Mouse (Mus musculus) kidney, postnatal 14 days (tissue): ENCODE measurements at regions not wholly inside any gene's neighbourhood (a gene's known extent, or its start where the extent isn't known, plus 50 kb on each side); places are given as distances from the start of the nearest gene placed in this dataset.

Source experiments
- DNase-seq: peaks from one replicate; pipeline ENCODE4 v3.0.0; 2022; ENCODE audit warnings: mixed read lengths

DNA sequence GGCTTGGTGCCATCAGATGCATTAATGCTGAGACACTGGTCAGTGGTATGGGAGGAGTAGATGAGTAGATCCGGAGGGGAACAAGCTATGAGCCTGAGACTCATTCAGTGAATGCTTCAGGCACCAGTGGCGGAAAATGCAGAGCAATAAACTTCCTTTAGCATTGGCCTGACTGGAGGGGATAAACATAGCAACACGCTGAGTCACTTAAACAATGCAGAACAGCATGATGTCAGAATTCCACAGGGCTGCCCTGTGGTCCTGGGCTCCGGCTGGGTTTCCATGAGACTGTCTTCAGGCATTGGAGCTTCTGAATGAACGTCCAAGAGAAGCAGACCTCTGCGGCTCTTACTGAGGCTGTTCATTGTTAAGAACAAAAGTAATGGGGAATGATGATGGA, 145.4 kb upstream of the Gm10181 start:
- DNase-seq, result no peak

- DNase-seq, result no peak
Measured at GRCm38 (mm10) chr9:24952516-24952915, 136.7 kb upstream of the Gm10181 start.

DNA sequence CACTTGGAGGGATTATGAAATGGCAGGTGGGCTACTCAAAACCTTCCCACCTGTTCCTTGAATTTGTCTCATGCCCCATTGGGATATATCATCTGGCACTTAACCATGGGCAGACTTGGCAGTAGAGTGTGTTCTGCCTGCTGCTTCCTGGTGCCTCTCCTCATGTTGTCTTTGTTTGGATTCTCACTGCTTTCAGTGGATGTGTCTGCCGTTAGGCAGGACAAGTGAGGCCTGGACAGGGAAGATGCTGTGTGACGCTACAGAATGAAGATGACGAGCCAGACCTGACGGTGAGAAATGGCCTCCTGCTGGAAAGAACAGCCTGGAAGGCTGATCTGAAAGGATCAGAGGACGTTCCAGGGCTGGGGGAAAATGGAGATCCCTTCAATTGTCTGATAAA, 133.6 kb upstream of the Gm10181 start:
- DNase-seq, result no peak

GRCm38 (mm10) chr9:24956566-24956965, 132.7 kb upstream of the Gm10181 start:
- no peak for DNase-seq

DNA sequence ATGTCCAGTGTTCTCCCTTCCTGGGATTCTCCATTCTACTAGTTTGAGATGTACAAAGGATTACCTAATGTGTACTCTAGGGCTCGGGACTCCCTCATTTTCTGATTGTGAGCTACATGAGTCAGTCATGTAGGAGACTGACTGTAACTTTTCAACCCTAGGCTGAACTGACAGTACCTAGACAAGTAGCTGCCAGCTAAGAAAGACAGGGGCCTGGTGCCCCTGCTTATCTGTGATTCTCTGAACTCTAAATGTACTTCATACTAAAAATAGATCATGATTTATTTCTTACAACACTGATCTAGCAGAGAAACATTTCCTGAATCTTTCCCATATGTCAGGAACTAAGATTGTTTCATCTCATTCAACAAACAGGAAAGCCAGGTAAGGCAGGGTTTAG, 125.9 kb upstream of the Gm10181 start:
- DNase-seq, result no peak

- DNase-seq, result no peak
Measured at GRCm38 (mm10) chr9:24967571-24967970, 121.7 kb upstream of the Gm10181 start.

DNA sequence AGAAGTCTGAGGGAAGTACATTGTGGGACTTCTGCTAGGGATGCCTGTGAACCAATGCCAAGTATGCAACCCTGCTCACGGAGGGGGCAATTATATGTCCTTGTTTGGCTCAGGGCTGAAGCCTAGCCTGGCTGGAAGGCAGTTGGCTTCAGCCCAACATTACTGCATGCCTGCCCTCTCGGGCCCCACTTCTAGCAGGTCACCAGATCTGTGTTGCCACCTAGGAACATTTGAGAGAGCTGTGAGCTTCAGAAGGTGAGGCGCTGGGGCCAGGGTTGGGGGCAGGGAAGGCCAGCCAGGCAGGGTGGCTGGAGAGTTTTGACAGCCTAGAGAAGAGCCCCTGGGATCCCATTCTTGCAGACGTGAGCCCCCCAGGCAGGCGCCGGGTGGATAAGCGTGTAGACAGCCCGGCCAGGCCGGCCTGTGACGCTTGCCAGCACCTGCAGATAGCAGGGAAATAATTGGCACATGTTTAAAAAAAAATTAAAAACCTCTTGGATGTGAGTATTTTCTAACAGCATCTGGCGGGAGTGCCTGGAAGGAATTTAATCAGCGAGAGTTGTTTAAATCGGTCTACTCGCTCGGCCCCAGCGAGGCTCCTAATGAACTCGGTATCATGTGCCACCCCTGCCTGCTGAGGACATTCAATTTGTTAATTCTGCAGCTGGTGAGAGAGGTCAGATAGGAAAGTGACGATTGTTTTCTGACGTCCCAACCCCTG, 115.0 kb upstream of the Gm10181 start:
- DNase-seq, result peak; percentile 40

DNA sequence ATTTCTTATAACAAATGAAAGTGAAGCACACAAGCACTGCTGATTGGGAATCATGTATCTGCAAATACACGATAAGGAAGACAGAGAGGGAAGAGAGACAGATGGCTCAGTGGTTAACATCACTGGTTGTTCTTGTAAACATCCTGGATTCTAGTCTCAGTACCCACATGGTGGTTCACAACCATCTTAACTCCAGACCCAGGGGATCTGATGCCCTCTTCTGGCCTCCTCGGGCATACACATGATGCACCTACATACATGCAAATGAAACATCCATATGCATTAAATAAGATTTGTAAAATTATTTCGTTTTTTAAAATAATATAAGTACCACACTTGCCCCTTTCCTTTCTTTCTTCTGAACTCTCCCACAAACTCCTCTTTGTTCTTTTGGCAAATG, 106.4 kb upstream of the Gm10181 start:
- DNase-seq, result no peak

- DNase-seq, result no peak
Measured at GRCm38 (mm10) chr9:24994491-24994890, 94.7 kb upstream of the Gm10181 start.

GRCm38 (mm10) chr9:25021095-25021691, 68.0 kb upstream of the Gm10181 start:
- no peak for DNase-seq

GRCm38 (mm10) chr9:25022439-25022838, 66.8 kb upstream of the Gm10181 start:
- DNase-seq, result no peak

GRCm38 (mm10) chr9:25024486-25024885, 64.7 kb upstream of the Gm10181 start:
- no peak for DNase-seq

- peak; percentile 56 for DNase-seq
Measured at GRCm38 (mm10) chr9:25027581-25027980, 61.6 kb upstream of the Gm10181 start.

DNA sequence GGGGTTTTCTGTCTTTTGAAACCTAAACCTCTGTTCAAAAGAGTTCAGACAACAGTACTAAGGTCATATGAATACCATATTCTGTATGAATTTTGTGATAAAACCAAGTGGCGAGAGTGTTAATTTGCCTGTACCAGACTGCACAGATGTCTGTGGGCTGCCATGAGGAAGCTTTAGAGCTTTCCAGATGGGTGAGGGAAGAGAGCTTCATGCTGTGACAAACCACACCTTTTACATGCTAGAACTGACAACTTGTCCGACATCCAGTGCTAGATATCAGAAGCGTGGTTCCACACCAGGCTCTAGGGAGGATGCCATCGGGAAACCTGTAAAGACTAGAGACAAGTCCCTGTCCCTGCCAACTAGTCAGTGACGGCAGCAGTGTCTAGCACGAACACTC, 60.9 kb upstream of the Gm10181 start:
- DNase-seq, result no peak

DNA sequence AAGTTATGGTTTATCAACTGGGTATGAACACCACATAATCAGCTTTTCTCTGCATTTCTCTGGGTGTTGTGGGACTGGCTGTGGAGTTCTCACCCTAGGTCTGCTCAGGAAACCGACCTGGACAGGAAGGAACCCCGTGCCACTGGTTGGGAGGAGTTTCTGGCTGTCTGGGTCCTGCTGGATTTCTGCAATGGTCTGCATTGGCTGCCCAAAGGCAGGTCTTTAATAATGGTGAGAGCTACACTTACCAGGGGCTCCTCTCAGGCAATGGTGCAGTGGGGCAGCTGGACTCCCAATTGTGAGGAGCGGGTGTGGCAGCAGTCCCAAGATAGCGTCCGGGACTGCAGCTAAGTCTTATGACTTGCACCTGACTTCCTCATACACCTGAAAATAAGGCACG, 57.8 kb upstream of the Gm10181 start:
- no peak for DNase-seq
